Mouse (Mus musculus) ES-Bruce4 (cell line): Measurements from ENCODE around the gene Ints5. TPM values are rescaled to one million over a fixed set of nuclear protein-coding genes. Genes with fewer than 3 reads are reported as not detected.

Source experiments
- H3K27ac ChIP-seq: 2 replicates; pipeline ENCODE4 v1.5.1; 2012; ENCODE audit warnings: low read length, inconsistent platforms; ENCODE audit not compliant: insufficient read depth
- H3K27me3 ChIP-seq: 2 replicates; pipeline ENCODE4 v1.6.1; 2012; ENCODE audit warnings: mild to moderate bottlenecking, low read length, inconsistent platforms; ENCODE audit not compliant: control insufficient read depth, poor library complexity, insufficient read depth, severe bottlenecking
- H3K36me3 ChIP-seq: 2 replicates; pipeline ENCODE4 v1.6.1; 2012; ENCODE audit warnings: inconsistent platforms, mild to moderate bottlenecking, low read length, moderate library complexity; ENCODE audit not compliant: control insufficient read depth, poor library complexity, insufficient read depth, severe bottlenecking
- H3K4me1 ChIP-seq: one replicate; pipeline ENCODE4 v1.8.1; 2011; ENCODE audit warnings: low read length; ENCODE audit not compliant: control insufficient read depth, insufficient read depth
- H3K4me3 ChIP-seq: 2 replicates; pipeline ENCODE4 v1.5.1; 2011; ENCODE audit warnings: low read depth, mild to moderate bottlenecking, low read length
- H3K9ac ChIP-seq: 2 replicates; pipeline ENCODE4 v1.6.1; 2012; ENCODE audit warnings: low read depth, mild to moderate bottlenecking, inconsistent platforms; ENCODE audit not compliant: poor library complexity, severe bottlenecking
- H3K9me3 ChIP-seq: replicated peaks from 2 replicates; pipeline ENCODE4 v1.6.1; 2012; ENCODE audit warnings: mild to moderate bottlenecking, low read length, inconsistent platforms; ENCODE audit not compliant: control insufficient read depth, poor library complexity, insufficient read depth, severe bottlenecking
- CTCF ChIP-seq: IDR thresholded peaks from one replicate; pipeline ENCODE4 v1.8.1; 2011; ENCODE audit warnings: low read depth, low read length
- EP300 ChIP-seq: IDR thresholded peaks from 2 replicates; pipeline ENCODE4 v1.6.1; 2011; ENCODE audit warnings: low read depth, low read length; ENCODE audit not compliant: insufficient read depth
- POLR2A ChIP-seq: IDR thresholded peaks from one replicate; pipeline ENCODE4 v1.8.1; 2011; ENCODE audit warnings: low read length; ENCODE audit not compliant: insufficient read depth
- polyA plus RNA-seq: library from polyadenylated mRNA; stranded (reverse); fragments of >200 nt; gene quantifications from 2 replicates; pipeline ENCODE4 v1.2.4, GENCODE M21; 2011; ENCODE audit warnings: low read depth; ENCODE audit not compliant: missing spikeins, insufficient read depth, insufficient read length

The Ints5 gene
- polyA plus RNA-seq, 1 experiment, result 23.1 TPM

GRCm38 (mm10) chr19:8929224-8930088 is 36.7 kb downstream of the Ints5 start, which contains the start of the genes Rom1 and Eml3:
Gene Rom1 (minus strand): TSS chr19:8929356.
Gene Eml3 (plus strand): TSS chr19:8929552.
- H3K27ac ChIP-seq, result no peak within 1 kb of the TSS
- H3K4me3 ChIP-seq, result peak within 1 kb of the TSS; percentile 63
- no peaks in the 10 kb centered on the region for H3K36me3 ChIP-seq
- H3K27me3 ChIP-seq, result no peaks in the 10 kb centered on the region
- TF ChIP-seq POLR2A (no peak), CTCF (peak; percentile 29)
- no peaks in the 10 kb centered on the region for H3K4me1 ChIP-seq
- peak within 1 kb of the TSS; percentile 93 for H3K9ac ChIP-seq
- no peaks in the 10 kb centered on the region for H3K9me3 ChIP-seq

- Histone ChIP-seq H3K36me3 (no peaks in the 10 kb centered on the region), H3K27me3 (no peaks in the 10 kb centered on the region), H3K4me3 (peak overlapping the region; percentile 63), H3K4me1 (no peaks in the 10 kb centered on the region), H3K9me3 (no peaks in the 10 kb centered on the region), H3K27ac (no peak overlapping the region), H3K9ac (peak overlapping the region; percentile 93)
- no peak for TF ChIP-seq POLR2A
- TF ChIP-seq EP300, result no peak
- TF ChIP-seq CTCF, result no peak
These were observed 37.3 kb downstream of the Ints5 start for GRCm38 (mm10) chr19:8930117-8930516.

GRCm38 (mm10) chr19:8930771-8931170 is 38.0 kb downstream of the Ints5 start:
- TF ChIP-seq CTCF, result no peak
- H3K4me3 ChIP-seq, result no peak overlapping the region
- H3K4me1 ChIP-seq, result no peaks in the 10 kb centered on the region
- no peaks in the 10 kb centered on the region for H3K36me3 ChIP-seq
- no peak overlapping the region for H3K27ac ChIP-seq
- H3K9ac ChIP-seq, result no peak overlapping the region; the same call in 1 of the 2 replicates
- no peaks in the 10 kb centered on the region for H3K27me3 ChIP-seq
- no peaks in the 10 kb centered on the region for H3K9me3 ChIP-seq

- no peak overlapping the region for H3K9ac ChIP-seq
- no peak overlapping the region for H3K27ac ChIP-seq
- H3K4me3 ChIP-seq, result no peak overlapping the region
- H3K9me3 ChIP-seq, result no peaks in the 10 kb centered on the region
- TF ChIP-seq POLR2A (no peak), EP300 (no peak), CTCF (no peak)
- H3K36me3 ChIP-seq, result no peaks in the 10 kb centered on the region
- H3K4me1 ChIP-seq, result peaks cover 2% of the 10 kb centered on the region
- no peaks in the 10 kb centered on the region for H3K27me3 ChIP-seq
These were observed 43.9 kb downstream of the Ints5 start for GRCm38 (mm10) chr19:8936736-8937135.

GRCm38 (mm10) chr19:8940526-8941133 is 47.8 kb downstream of the Ints5 start:
- no peaks in the 10 kb centered on the region for H3K9me3 ChIP-seq
- peak overlapping the region; percentile 84 for H3K9ac ChIP-seq
- peaks cover 2% of the 10 kb centered on the region for H3K4me1 ChIP-seq
- H3K36me3 ChIP-seq, result peaks cover 8% of the 10 kb centered on the region
- peak overlapping the region; percentile 28 for H3K27ac ChIP-seq
- H3K27me3 ChIP-seq, result no peaks in the 10 kb centered on the region
- H3K4me3 ChIP-seq, result peak overlapping the region; percentile 16
- TF ChIP-seq CTCF, result no peak
- TF ChIP-seq POLR2A, result no peak
- TF ChIP-seq EP300, result no peak

GRCm38 (mm10) chr19:8941136-8941514 is 48.3 kb downstream of the Ints5 start:
- H3K9me3 ChIP-seq, result no peaks in the 10 kb centered on the region
- H3K36me3 ChIP-seq, result peaks cover 13% of the 10 kb centered on the region
- peak overlapping the region; percentile 84 for H3K9ac ChIP-seq
- TF ChIP-seq POLR2A (no peak), CTCF (no peak), EP300 (no peak)
- H3K4me1 ChIP-seq, result peaks cover 2% of the 10 kb centered on the region
- peak overlapping the region; percentile 16 for H3K4me3 ChIP-seq
- H3K27ac ChIP-seq, result peak overlapping the region; percentile 28
- no peaks in the 10 kb centered on the region for H3K27me3 ChIP-seq
